Mouse (Mus musculus) cerebellum, postnatal 25 days (tissue): ENCODE data around the gene Gm17542.
"Not testable (repeated sequence)": the region's sequence is repeated elsewhere in the genome, so short reads cannot be mapped to it uniquely, and the experiment has no call there.

Experiments
- DNase-seq, 2 experiments: peaks; one replicate each; pipeline ENCODE4 v3.0.0; 2021; ENCODE audit warnings: mixed read lengths in 2 of 2

The Gm17542 gene

GRCm38 (mm10) chr10:58718110-58718509 lies at the start of gene Gm17542:
Gm17542 (minus strand) TSS chr10:58718210.
- DNase-seq, result not testable (repeated sequence)

GRCm38 (mm10) chr10:58739779-58740178 lies 21.8 kb upstream of the Gm17542 start:
- no peak for DNase-seq

GRCm38 (mm10) chr10:58738152-58738551 lies 20.1 kb upstream of the Gm17542 start:
- no peak for DNase-seq

- DNase-seq, result no peak
Measured at GRCm38 (mm10) chr10:58714789-58715148, 3.2 kb downstream of the Gm17542 start.

GRCm38 (mm10) chr10:58713855-58714788 lies 3.9 kb downstream of the Gm17542 start:
- DNase-seq, result no peak

- no peak for DNase-seq
Measured at GRCm38 (mm10) chr10:58713225-58713624, 4.8 kb downstream of the Gm17542 start.

GRCm38 (mm10) chr10:58709021-58709420 lies 9.0 kb downstream of the Gm17542 start:
- DNase-seq, result no peak

- DNase-seq, result no peak
Measured at GRCm38 (mm10) chr10:58700578-58700977, 17.4 kb downstream of the Gm17542 start.

- DNase-seq, result no peak
Measured at GRCm38 (mm10) chr10:58700160-58700559, 17.9 kb downstream of the Gm17542 start.

GRCm38 (mm10) chr10:58698955-58699354 lies 19.1 kb downstream of the Gm17542 start:
- peak in 1 of 2 experiments; percentile 8 for DNase-seq

- DNase-seq, result no peak
Measured at GRCm38 (mm10) chr10:58691051-58691450, 27.0 kb downstream of the Gm17542 start.

GRCm38 (mm10) chr10:58679298-58679697 lies 38.7 kb downstream of the Gm17542 start:
- DNase-seq, result no peak

- peak; percentile 79 to 91 for DNase-seq
Measured at GRCm38 (mm10) chr10:58675533-58675932, 42.5 kb downstream of the Gm17542 start, which contains the start of gene Edar. Edar (minus strand) TSS chr10:58675654.

GRCm38 (mm10) chr10:58673278-58674061 lies 44.5 kb downstream of the Gm17542 start:
- peak; percentile 82 to 90 for DNase-seq

GRCm38 (mm10) chr10:58672557-58673277 lies 45.3 kb downstream of the Gm17542 start:
- no peak for DNase-seq

GRCm38 (mm10) chr10:58663868-58664267 lies 54.1 kb downstream of the Gm17542 start:
- DNase-seq, result peak in 1 of 2 experiments; percentile 25
